Mouse (Mus musculus) lung, postnatal 0 days (tissue): ENCODE data around the gene Gtf2a1l. TPM values are rescaled to one million over a fixed set of nuclear protein-coding genes. Genes with fewer than 3 reads are reported as not detected.
A peak's percentile ranks its signal among the peaks of the same experiment; 100 is the strongest.

Source experiments
- ATAC-seq: fragments of 200-750 bp; cut with Nextera tagmentation; 2 replicates; pipeline ENCODE4 v1.8.0; 2017; ENCODE audit warnings: moderate library complexity
- DNase-seq: peaks from one replicate; pipeline ENCODE4 v3.0.0-alpha.2; 2016; ENCODE audit warnings: low spot score
- H3K27ac ChIP-seq: fragments of 300-500 bp; sonication (generic); 2 replicates; pipeline ENCODE4 v1.5.1; 2014; ENCODE audit warnings: antibody characterized with exemption, mild to moderate bottlenecking, low read length, mixed read lengths
- H3K27me3 ChIP-seq: fragments of 300-500 bp; sonication (generic); replicated peaks from 2 replicates; pipeline ENCODE4 v1.6.1; 2014; ENCODE audit warnings: low read length, mixed read lengths; ENCODE audit not compliant: insufficient read depth
- H3K36me3 ChIP-seq: fragments of 300-500 bp; sonication (generic); 2 replicates; pipeline ENCODE4 v1.6.1; 2014; ENCODE audit warnings: low read length, mixed read lengths; ENCODE audit not compliant: insufficient read depth
- H3K4me1 ChIP-seq: fragments of 300-500 bp; sonication (generic); 2 replicates; pipeline ENCODE4 v1.6.1; 2014; ENCODE audit warnings: antibody characterized with exemption, low read depth, low read length, mixed read lengths; ENCODE audit not compliant: insufficient read depth
- H3K4me2 ChIP-seq: fragments of 300-500 bp; sonication (generic); replicated peaks from 2 replicates; pipeline ENCODE4 v1.6.1; 2014; ENCODE audit warnings: low read depth, mild to moderate bottlenecking, low read length, moderate library complexity, mixed read lengths
- H3K4me3 ChIP-seq: fragments of 300-500 bp; sonication (generic); 2 replicates; pipeline ENCODE4 v1.5.1; 2014; ENCODE audit warnings: low read depth, low read length
- H3K9ac ChIP-seq: fragments of 300-500 bp; sonication (generic); replicated peaks from 2 replicates; pipeline ENCODE4 v1.6.1; 2014; ENCODE audit warnings: low read depth, mild to moderate bottlenecking
- H3K9me3 ChIP-seq: fragments of 300-500 bp; sonication (generic); 2 replicates; pipeline ENCODE4 v1.6.1; 2016; ENCODE audit warnings: low read length, mixed read lengths
- CTCF ChIP-seq: IDR thresholded peaks from 2 replicates; pipeline ENCODE4 v1.5.1; 2016; ENCODE audit warnings: antibody characterized with exemption, mild to moderate bottlenecking
- EP300 ChIP-seq: IDR thresholded peaks from 2 replicates; pipeline ENCODE4 v1.6.1; 2016; ENCODE audit warnings: antibody characterized with exemption, mild to moderate bottlenecking, control low read depth
- WGBS: fragments of 180-500 bp; shearing (Covaris S2); extraction: QIAGEN DNeasy Blood & Tissue Kit; methylation state at CpG from one replicate; pipeline ENCODE4 v1.1.7; 2014; 5-methylcytosine and 5-hydroxymethylcytosine counted together
- polyA plus RNA-seq: library from polyadenylated mRNA; unstranded; fragments of >200 nt; fragmentation: Nextera tagmentation; extraction: Ambion mirVana; gene quantifications from 2 replicates; pipeline ENCODE4 v1.2.1, GENCODE M21; 2015

The Gtf2a1l gene
- polyA plus RNA-seq, 1 experiment from 2014 or later = not detected

DNA sequence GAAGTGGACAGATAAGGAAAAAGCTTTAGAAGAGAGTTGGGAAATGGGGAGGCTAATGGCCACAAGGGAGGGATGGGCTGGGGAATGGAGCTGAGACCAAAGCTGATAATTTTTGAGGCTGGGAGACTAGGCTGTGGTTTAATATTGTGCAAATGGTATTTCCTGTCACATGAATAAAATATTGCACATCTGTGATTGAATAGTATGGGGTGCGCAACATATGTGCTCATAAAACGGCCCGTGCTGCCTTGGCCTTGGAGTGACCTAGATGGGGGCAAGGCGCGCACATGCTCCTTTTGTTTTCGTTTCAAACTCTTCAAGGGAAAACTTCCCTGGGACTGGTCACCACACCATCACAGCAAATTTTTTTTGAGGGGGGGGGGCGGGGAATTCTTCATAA lies 42.5 kb upstream of the Gtf2a1l start:
- Histone ChIP-seq H3K4me2 (peak overlapping the region; percentile 45), H3K4me3 (0 out of 2 replicates have a peak overlapping the region, but pooled peaks have one; percentile 19), H3K4me1 (peaks cover 38% of the 10 kb centered on the region), H3K36me3 (peaks cover 1% of the 10 kb centered on the region; the same call in 1 of the 2 replicates), H3K27me3 (no peaks in the 10 kb centered on the region), H3K27ac (peak overlapping the region; percentile 97), H3K9ac (no peak overlapping the region), H3K9me3 (no peaks in the 10 kb centered on the region)
- 30% methylated on average over 7 of the region's 7 CpGs for WGBS
- ATAC-seq = peak; percentile 12; the same call in 1 of the 2 replicates
- no peak for TF ChIP-seq EP300
- no peak for TF ChIP-seq CTCF
- peak; percentile 69 for DNase-seq

DNA sequence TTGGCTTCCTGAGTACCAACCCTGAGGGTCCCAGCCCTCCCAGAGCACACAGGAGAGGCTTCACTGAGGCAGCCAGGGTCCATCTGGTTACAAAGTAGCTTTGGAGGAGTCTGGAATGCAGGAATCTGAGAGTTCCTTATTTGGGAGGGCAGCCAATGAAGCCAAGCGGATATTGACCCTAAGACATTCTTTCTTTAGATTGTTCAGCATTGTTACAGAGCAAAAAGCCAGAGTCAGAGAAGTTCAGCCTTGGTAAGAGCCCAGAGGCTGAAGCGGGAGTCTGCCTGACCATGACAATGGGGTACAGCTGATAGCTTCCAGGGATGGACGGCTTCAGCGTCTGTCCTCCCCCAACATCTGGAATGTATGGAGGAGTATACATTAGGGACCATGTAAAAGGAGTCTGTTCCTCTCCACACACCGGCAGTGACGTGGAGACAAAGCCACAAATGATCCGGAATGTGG lies 42.1 kb upstream of the Gtf2a1l start:
- Histone ChIP-seq H3K9me3 (no peaks in the 10 kb centered on the region), H3K27me3 (no peaks in the 10 kb centered on the region), H3K9ac (no peak overlapping the region; the same call in 1 of the 2 replicates), H3K4me1 (peaks cover 40% of the 10 kb centered on the region), H3K4me2 (peak overlapping the region; percentile 45), H3K4me3 (peak overlapping the region; percentile 19; the same call in 1 of the 2 replicates), H3K36me3 (no peaks in the 10 kb centered on the region), H3K27ac (peak overlapping the region; percentile 97)
- ATAC-seq (peak; percentile 9), DNase-seq (peak; percentile 82)
- 25% methylated on average over 7 of the region's 7 CpGs for WGBS
- no peak for TF ChIP-seq EP300
- TF ChIP-seq CTCF = no peak

DNA sequence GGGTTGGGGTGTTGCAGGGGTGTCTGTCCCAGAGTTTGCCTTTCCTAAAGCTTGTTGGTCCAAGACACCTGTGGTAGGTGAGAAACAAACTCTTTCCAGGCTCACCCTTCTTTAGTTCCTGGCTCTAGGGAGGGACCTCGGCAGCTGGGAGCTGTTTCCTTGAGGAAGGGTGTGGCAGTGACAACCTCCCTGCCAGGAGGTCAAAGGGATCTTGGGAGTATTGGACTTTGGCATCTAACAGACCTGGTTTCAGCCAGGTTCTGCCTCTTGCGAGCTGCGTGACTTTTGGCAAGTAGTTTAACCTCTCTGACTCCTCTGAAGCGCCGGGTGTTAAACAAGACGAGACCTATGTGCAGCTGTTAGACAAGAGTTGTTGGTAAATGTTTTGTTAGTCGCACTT lies 41.3 kb upstream of the Gtf2a1l start:
- ATAC-seq = no peak
- H3K4me3 ChIP-seq = peak overlapping the region; percentile 19; the same call in 1 of the 2 replicates
- H3K9me3 ChIP-seq = no peaks in the 10 kb centered on the region
- H3K27ac ChIP-seq = peak overlapping the region; percentile 97
- peak; percentile 64 for DNase-seq
- no peaks in the 10 kb centered on the region for H3K36me3 ChIP-seq
- 28% methylated on average over 7 of the region's 7 CpGs for WGBS
- no peaks in the 10 kb centered on the region for H3K27me3 ChIP-seq
- peak overlapping the region; percentile 45 for H3K4me2 ChIP-seq
- no peak overlapping the region; the same call in 1 of the 2 replicates for H3K9ac ChIP-seq
- H3K4me1 ChIP-seq = peaks cover 40% of the 10 kb centered on the region
- TF ChIP-seq CTCF (no peak), EP300 (peak; percentile 55)

- 0 out of 2 replicates have a peak overlapping the region, but pooled peaks have one; percentile 23 for H3K9ac ChIP-seq
- no peaks in the 10 kb centered on the region for H3K36me3 ChIP-seq
- peak; percentile 91 for DNase-seq
- peak overlapping the region; percentile 34 for H3K4me2 ChIP-seq
- 11% methylated on average over 9 of the region's 10 CpGs for WGBS
- no peaks in the 10 kb centered on the region for H3K27me3 ChIP-seq
- peak; percentile 75 for ATAC-seq
- TF ChIP-seq EP300 = peak; percentile 90
- no peak for TF ChIP-seq CTCF
- peak overlapping the region; percentile 97 for H3K27ac ChIP-seq
- H3K9me3 ChIP-seq = no peaks in the 10 kb centered on the region
- no peak overlapping the region for H3K4me3 ChIP-seq
- peaks cover 46% of the 10 kb centered on the region for H3K4me1 ChIP-seq
Observed at GRCm38 (mm10) chr17:88628676-88629380, 39.6 kb upstream of the Gtf2a1l start.

DNA sequence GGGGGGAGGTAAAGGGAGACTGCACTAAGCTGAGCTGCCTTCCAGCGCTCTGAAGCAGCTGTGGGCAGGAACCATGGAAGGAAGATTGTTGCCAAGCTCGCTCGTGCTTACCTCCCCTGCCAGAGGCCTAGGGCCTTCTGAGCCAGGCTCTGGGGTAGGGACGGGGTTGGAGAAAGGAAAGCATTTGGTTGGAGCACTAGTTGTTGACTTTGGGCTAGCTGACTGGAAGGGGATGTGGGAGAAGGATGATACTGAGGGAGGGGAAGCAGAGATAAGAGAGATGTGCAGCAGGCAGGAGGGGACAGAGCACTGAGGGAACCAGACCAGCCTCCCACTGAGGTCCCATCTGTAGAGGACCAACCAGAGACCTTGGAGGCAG lies 39.1 kb upstream of the Gtf2a1l start:
- ATAC-seq = peak; percentile 43
- no peak for TF ChIP-seq EP300
- no peak for TF ChIP-seq CTCF

DNA sequence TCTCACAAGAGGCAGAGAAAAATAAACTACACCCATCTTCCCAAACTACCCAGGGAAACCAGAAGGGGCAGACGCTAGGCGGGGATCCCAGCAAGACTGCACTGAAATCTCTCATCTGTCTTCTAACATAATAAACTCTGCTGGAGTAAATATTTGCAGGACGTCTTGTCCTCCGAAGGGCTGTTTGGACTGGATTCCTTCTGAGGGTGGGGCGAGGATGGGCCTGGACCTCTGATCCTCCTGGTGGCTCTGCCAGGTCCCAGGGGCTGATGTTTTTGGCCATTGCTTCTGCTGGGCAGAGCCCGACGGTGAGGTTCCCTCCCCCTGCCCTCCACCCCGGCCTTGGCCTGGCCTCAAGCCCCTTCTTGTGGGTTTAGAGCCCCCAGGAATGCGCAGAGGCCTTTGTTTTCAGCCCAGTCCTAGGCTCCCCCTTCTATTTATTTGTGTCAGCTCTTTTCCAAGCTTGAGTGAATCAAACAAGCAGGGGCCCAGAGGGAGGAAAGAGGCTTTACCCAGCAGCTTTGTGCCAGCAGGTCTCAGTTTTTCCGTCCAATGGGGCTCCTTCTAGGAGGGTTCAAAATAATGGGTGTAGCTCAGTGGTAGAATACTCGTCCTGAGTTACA lies 38.4 kb upstream of the Gtf2a1l start:
- peak; percentile 91 for DNase-seq
- peak overlapping the region; percentile 29; the same call in 1 of the 2 replicates for H3K4me2 ChIP-seq
- TF ChIP-seq EP300 (peak; percentile 96), CTCF (peak; percentile 59)
- peak overlapping the region; percentile 97 for H3K27ac ChIP-seq
- ATAC-seq = peak; percentile 71
- H3K9me3 ChIP-seq = no peaks in the 10 kb centered on the region
- 10% methylated on average over 11 of the region's 11 CpGs for WGBS
- no peak overlapping the region; the same call in 1 of the 2 replicates for H3K9ac ChIP-seq
- no peak overlapping the region for H3K4me3 ChIP-seq
- H3K27me3 ChIP-seq = no peaks in the 10 kb centered on the region
- H3K36me3 ChIP-seq = no peaks in the 10 kb centered on the region
- H3K4me1 ChIP-seq = peaks cover 46% of the 10 kb centered on the region

More for the DNA sequence above, 39.1 kb upstream of the Gtf2a1l start:
- Histone ChIP-seq H3K9me3 (no peaks in the 10 kb centered on the region), H3K36me3 (no peaks in the 10 kb centered on the region), H3K4me2 (peak overlapping the region; percentile 34), H3K4me3 (no peak overlapping the region), H3K9ac (peak overlapping the region; percentile 23; the same call in 1 of the 2 replicates), H3K27ac (peak overlapping the region; percentile 97), H3K27me3 (no peaks in the 10 kb centered on the region), H3K4me1 (peaks cover 46% of the 10 kb centered on the region)
- DNase-seq = no peak
- WGBS = 12% methylated on average over 4 of the region's 4 CpGs
